Mouse (Mus musculus) limb, embryonic 12.5 days (tissue): Measurements from ENCODE around the gene Echdc3. TPM values are rescaled to one million over a fixed set of nuclear protein-coding genes. Genes with fewer than 3 reads are reported as not detected.

ENCODE experiments used
- ATAC-seq: fragments of 200-750 bp; cut with Nextera tagmentation; 2 replicates; pipeline ENCODE4 v1.8.0; 2017; ENCODE audit warnings: low read depth, moderate TSS enrichment; ENCODE audit not compliant: insufficient number of reproducible peaks, insufficient read depth, low FRiP score, low TSS enrichment
- H3K27ac ChIP-seq: fragments of 300-500 bp; sonication (generic); 2 replicates; pipeline ENCODE4 v1.5.1; 2016; ENCODE audit warnings: mild to moderate bottlenecking, moderate library complexity
- H3K27me3 ChIP-seq: fragments of 300-500 bp; sonication (generic); 2 replicates; pipeline ENCODE4 v1.6.1; 2016; ENCODE audit warnings: mild to moderate bottlenecking, moderate library complexity
- H3K36me3 ChIP-seq: fragments of 300-500 bp; sonication (generic); 2 replicates; pipeline ENCODE4 v1.6.1; 2016; ENCODE audit warnings: mild to moderate bottlenecking, moderate library complexity
- H3K4me1 ChIP-seq: fragments of 300-500 bp; sonication (generic); replicated peaks from 2 replicates; pipeline ENCODE4 v1.6.1; 2016
- H3K4me2 ChIP-seq: fragments of 300-500 bp; sonication (generic); 2 replicates; pipeline ENCODE4 v1.6.1; 2016; ENCODE audit warnings: mild to moderate bottlenecking, moderate library complexity
- H3K4me3 ChIP-seq: fragments of 300-500 bp; sonication (generic); replicated peaks from 2 replicates; pipeline ENCODE4 v1.5.1; 2016; ENCODE audit warnings: mild to moderate bottlenecking
- H3K9ac ChIP-seq: fragments of 300-500 bp; sonication (generic); replicated peaks from 2 replicates; pipeline ENCODE4 v1.6.1; 2016; ENCODE audit warnings: mild to moderate bottlenecking, moderate library complexity
- H3K9me3 ChIP-seq: fragments of 300-500 bp; sonication (generic); 2 replicates; pipeline ENCODE4 v1.6.1; 2016; ENCODE audit warnings: mild to moderate bottlenecking, moderate library complexity
- WGBS: fragments of 180-500 bp; shearing (Covaris S2); methylation state at CpG from one replicate; pipeline ENCODE4 v1.1.7; 2016; 5-methylcytosine and 5-hydroxymethylcytosine counted together
- polyA plus RNA-seq: library from polyadenylated mRNA; unstranded; fragments of >200 nt; fragmentation: Nextera tagmentation; extraction: Ambion mirVana; gene quantifications from 2 replicates; pipeline ENCODE4 v1.2.1, GENCODE M21; 2016

Gene Echdc3
- polyA plus RNA-seq, 1 experiment from 2014 or later = 4.3 TPM

- ATAC-seq = peak; percentile 33; the same call in 1 of the 2 replicates
- peaks cover 7% of the 10 kb centered on the region for H3K4me1 ChIP-seq
- no peak overlapping the region for H3K4me2 ChIP-seq
- H3K4me3 ChIP-seq = no peak overlapping the region
- 27% methylated on average over 5 of the region's 5 CpGs for WGBS
- no peaks in the 10 kb centered on the region for H3K36me3 ChIP-seq
- no peaks in the 10 kb centered on the region for H3K9me3 ChIP-seq
- H3K27ac ChIP-seq = no peak overlapping the region
- H3K27me3 ChIP-seq = no peaks in the 10 kb centered on the region
- no peak overlapping the region for H3K9ac ChIP-seq
Observed at GRCm38 (mm10) chr2:6167843-6168558, 44.8 kb downstream of the Echdc3 start.

GRCm38 (mm10) chr2:6165771-6166170 is 47.1 kb downstream of the Echdc3 start:
- H3K4me1 ChIP-seq = peaks cover 19% of the 10 kb centered on the region
- H3K9ac ChIP-seq = no peak overlapping the region
- no peak overlapping the region for H3K4me2 ChIP-seq
- H3K27me3 ChIP-seq = no peaks in the 10 kb centered on the region
- H3K4me3 ChIP-seq = no peak overlapping the region
- 80% methylated on average over 6 of the region's 6 CpGs for WGBS
- H3K27ac ChIP-seq = no peak overlapping the region
- H3K9me3 ChIP-seq = no peaks in the 10 kb centered on the region
- H3K36me3 ChIP-seq = no peaks in the 10 kb centered on the region
- no peak for ATAC-seq

GRCm38 (mm10) chr2:6164606-6165290 is 48.1 kb downstream of the Echdc3 start:
- Histone ChIP-seq H3K36me3 (no peaks in the 10 kb centered on the region), H3K9me3 (no peaks in the 10 kb centered on the region), H3K9ac (no peak overlapping the region), H3K4me2 (no peak overlapping the region), H3K27ac (no peak overlapping the region), H3K4me1 (peaks cover 25% of the 10 kb centered on the region), H3K27me3 (no peaks in the 10 kb centered on the region), H3K4me3 (no peak overlapping the region)
- ATAC-seq = no peak
- 60% methylated on average over 16 of the region's 16 CpGs for WGBS

GRCm38 (mm10) chr2:6162366-6163040 is 50.3 kb downstream of the Echdc3 start:
- H3K4me1 ChIP-seq = peaks cover 25% of the 10 kb centered on the region
- H3K36me3 ChIP-seq = no peaks in the 10 kb centered on the region
- 21% methylated on average over 6 of the region's 6 CpGs for WGBS
- H3K27ac ChIP-seq = no peak overlapping the region
- no peak overlapping the region for H3K4me2 ChIP-seq
- no peak overlapping the region for H3K4me3 ChIP-seq
- H3K27me3 ChIP-seq = no peaks in the 10 kb centered on the region
- H3K9ac ChIP-seq = no peak overlapping the region
- no peaks in the 10 kb centered on the region for H3K9me3 ChIP-seq
- ATAC-seq = no peak

- ATAC-seq = no peak
- Histone ChIP-seq H3K9ac (no peak overlapping the region), H3K4me3 (no peak overlapping the region), H3K4me1 (peaks cover 21% of the 10 kb centered on the region), H3K9me3 (no peaks in the 10 kb centered on the region), H3K27me3 (no peaks in the 10 kb centered on the region), H3K36me3 (no peaks in the 10 kb centered on the region), H3K27ac (0 out of 2 replicates have a peak overlapping the region, but pooled peaks have one; percentile 35), H3K4me2 (no peak overlapping the region)
- 37% methylated on average over 2 of the region's 2 CpGs for WGBS
Observed at GRCm38 (mm10) chr2:6159735-6160134, 53.1 kb downstream of the Echdc3 start.

- no peak overlapping the region for H3K4me3 ChIP-seq
- WGBS = 91% methylated on average over 9 of the region's 9 CpGs
- no peak for ATAC-seq
- peaks cover 21% of the 10 kb centered on the region for H3K4me1 ChIP-seq
- no peaks in the 10 kb centered on the region for H3K36me3 ChIP-seq
- no peak overlapping the region for H3K9ac ChIP-seq
- H3K9me3 ChIP-seq = no peaks in the 10 kb centered on the region
- H3K27ac ChIP-seq = 0 out of 2 replicates have a peak overlapping the region, but pooled peaks have one; percentile 35
- H3K27me3 ChIP-seq = no peaks in the 10 kb centered on the region
- H3K4me2 ChIP-seq = no peak overlapping the region
Observed at GRCm38 (mm10) chr2:6159219-6159618, 53.6 kb downstream of the Echdc3 start.

- H3K9ac ChIP-seq = no peak overlapping the region
- no peak overlapping the region for H3K27ac ChIP-seq
- WGBS = 96% methylated on average over 7 of the region's 7 CpGs
- no peaks in the 10 kb centered on the region for H3K9me3 ChIP-seq
- no peak overlapping the region for H3K4me3 ChIP-seq
- H3K4me1 ChIP-seq = peaks cover 16% of the 10 kb centered on the region
- ATAC-seq = no peak
- H3K27me3 ChIP-seq = no peaks in the 10 kb centered on the region
- H3K36me3 ChIP-seq = no peaks in the 10 kb centered on the region
- no peak overlapping the region for H3K4me2 ChIP-seq
Observed at GRCm38 (mm10) chr2:6157635-6158034, 55.2 kb downstream of the Echdc3 start.

- 92% methylated on average over 4 of the region's 4 CpGs for WGBS
- Histone ChIP-seq H3K27ac (no peak overlapping the region), H3K9me3 (no peaks in the 10 kb centered on the region)
Observed at GRCm38 (mm10) chr2:6157208-6157607, 55.6 kb downstream of the Echdc3 start.

GRCm38 (mm10) chr2:6149801-6150200 is 63.0 kb downstream of the Echdc3 start:
- 91% methylated on average over 5 of the region's 5 CpGs for WGBS
- no peak overlapping the region for H3K27ac ChIP-seq
- no peak for ATAC-seq

More at GRCm38 (mm10) chr2:6157208-6157607, 55.6 kb downstream of the Echdc3 start:
- no peak for ATAC-seq
- H3K4me3 ChIP-seq = no peak overlapping the region
- peaks cover 13% of the 10 kb centered on the region for H3K4me1 ChIP-seq
- H3K27me3 ChIP-seq = no peaks in the 10 kb centered on the region
- H3K36me3 ChIP-seq = no peaks in the 10 kb centered on the region
- no peak overlapping the region for H3K9ac ChIP-seq
- H3K4me2 ChIP-seq = no peak overlapping the region

GRCm38 (mm10) chr2:6146901-6147300 is 65.9 kb downstream of the Echdc3 start:
- ATAC-seq = no peak
- Histone ChIP-seq H3K4me1 (peaks cover 9% of the 10 kb centered on the region; the same call in 1 of the 2 replicates), H3K9ac (no peak overlapping the region), H3K27ac (no peak overlapping the region), H3K4me3 (no peak overlapping the region), H3K36me3 (no peaks in the 10 kb centered on the region), H3K4me2 (no peak overlapping the region), H3K27me3 (no peaks in the 10 kb centered on the region), H3K9me3 (0 out of 2 replicates have a peak, but pooled peaks cover 4% of the 10 kb centered on the region)
- WGBS = 86% methylated on average over 7 of the region's 7 CpGs

More at GRCm38 (mm10) chr2:6149801-6150200, 63.0 kb downstream of the Echdc3 start:
- Histone ChIP-seq H3K4me1 (no peaks in the 10 kb centered on the region), H3K9me3 (no peaks in the 10 kb centered on the region), H3K4me2 (no peak overlapping the region), H3K27me3 (no peaks in the 10 kb centered on the region), H3K9ac (no peak overlapping the region), H3K36me3 (no peaks in the 10 kb centered on the region), H3K4me3 (no peak overlapping the region)

GRCm38 (mm10) chr2:6146257-6146656 is 66.6 kb downstream of the Echdc3 start:
- Histone ChIP-seq H3K4me1 (peaks cover 9% of the 10 kb centered on the region; the same call in 1 of the 2 replicates), H3K9me3 (0 out of 2 replicates have a peak, but pooled peaks cover 4% of the 10 kb centered on the region), H3K4me3 (no peak overlapping the region), H3K27ac (no peak overlapping the region), H3K27me3 (no peaks in the 10 kb centered on the region), H3K36me3 (no peaks in the 10 kb centered on the region), H3K9ac (no peak overlapping the region), H3K4me2 (no peak overlapping the region)
- no peak for ATAC-seq
- WGBS = 91% methylated on average over 4 of the region's 4 CpGs
